Mouse (Mus musculus) embryo, embryonic 11.5 days (tissue): ENCODE results near the gene Adprhl1.

ENCODE experiments used
- DNase-seq: peaks from one replicate; pipeline ENCODE4 v3.0.0-alpha.2; 2012; ENCODE audit warnings: low read depth, low spot score

Adprhl1 gene

DNA sequence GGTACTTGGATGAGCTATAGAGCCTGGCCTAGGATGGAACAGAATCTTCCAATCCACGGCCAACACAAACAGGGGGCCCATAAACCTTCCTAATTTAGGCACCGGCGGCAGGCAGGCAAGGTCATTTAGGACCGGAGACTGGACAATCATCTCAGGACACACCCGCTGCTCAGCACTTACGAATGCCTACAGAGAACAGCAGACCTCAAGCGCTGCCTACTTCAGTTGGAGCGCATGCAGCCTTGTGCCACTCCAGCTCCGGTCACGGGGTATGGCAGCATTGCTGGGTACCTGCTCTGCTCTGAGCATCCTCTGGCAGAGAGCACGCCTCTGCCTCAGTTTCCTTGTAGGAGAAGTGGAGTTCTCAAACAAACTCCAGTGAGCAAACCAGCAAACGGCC lies 24.2 kb downstream of the Adprhl1 start:
- no peak for DNase-seq

GRCm38 (mm10) chr8:13228923-13229610 lies 24.9 kb downstream of the Adprhl1 start:
- DNase-seq = no peak

DNA sequence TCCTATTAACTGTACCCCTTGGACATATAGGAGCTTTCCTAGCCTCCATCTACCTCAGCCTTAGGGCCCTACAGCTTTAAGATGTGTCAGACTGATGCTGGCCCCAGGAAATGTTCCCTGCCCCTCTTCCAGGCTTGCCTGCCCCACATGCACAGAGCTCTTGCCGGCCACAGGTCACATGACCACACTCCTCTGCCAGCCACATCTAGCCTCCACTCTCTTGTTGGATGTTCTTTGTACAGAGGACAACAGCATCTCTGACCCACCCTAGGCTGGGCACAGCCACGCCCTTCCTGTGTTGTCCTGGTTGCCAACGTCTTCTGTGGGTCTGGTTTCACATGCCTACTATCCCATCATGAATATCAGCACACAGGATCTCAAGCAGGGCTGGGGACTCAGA lies 26.8 kb downstream of the Adprhl1 start:
- no peak for DNase-seq

DNA sequence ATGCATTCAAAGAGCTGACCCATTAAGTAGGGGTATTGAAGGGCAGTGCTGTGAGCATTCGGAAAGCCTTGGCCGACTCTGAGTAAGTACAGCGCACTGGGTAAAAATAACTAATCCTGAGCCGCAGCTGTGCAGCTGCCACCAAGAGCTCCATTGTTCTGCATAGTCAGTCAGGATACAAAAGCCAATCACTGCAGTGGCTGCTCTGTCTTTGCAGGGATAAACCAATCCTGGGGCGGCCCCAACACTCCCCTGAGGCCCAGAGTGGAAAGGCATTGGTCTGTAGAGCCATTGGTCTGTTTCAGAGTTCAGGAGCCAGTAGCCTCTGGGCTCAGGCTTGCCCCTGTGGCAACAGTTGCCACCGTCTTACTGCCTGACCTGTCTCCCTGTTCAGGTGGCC lies 27.7 kb downstream of the Adprhl1 start:
- no peak for DNase-seq

DNA sequence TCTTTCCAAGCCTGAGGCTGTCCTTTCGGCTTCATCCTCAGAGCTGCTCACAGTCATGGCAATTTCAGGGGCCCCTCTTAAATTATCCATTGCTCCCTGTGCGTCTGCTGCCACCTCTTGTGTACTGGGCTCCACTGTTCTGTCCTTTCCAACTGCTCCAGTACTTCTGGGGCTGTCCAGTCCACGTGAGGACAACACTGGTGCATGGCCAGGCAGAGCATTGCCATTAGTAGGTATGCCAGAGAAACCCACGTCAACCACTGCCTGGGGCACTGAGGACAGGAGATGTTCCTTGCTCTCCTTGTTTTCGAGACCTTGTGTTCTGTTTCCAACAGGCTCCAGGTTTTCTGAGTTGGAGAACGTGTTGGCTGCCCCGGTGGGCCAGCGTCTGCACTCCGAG lies 29.5 kb downstream of the Adprhl1 start:
- DNase-seq = no peak

- no peak for DNase-seq
These were observed 35.5 kb downstream of the Adprhl1 start for GRCm38 (mm10) chr8:13218441-13218840.

- DNase-seq = no peak
These were observed 36.0 kb downstream of the Adprhl1 start for GRCm38 (mm10) chr8:13217986-13218385.

DNA sequence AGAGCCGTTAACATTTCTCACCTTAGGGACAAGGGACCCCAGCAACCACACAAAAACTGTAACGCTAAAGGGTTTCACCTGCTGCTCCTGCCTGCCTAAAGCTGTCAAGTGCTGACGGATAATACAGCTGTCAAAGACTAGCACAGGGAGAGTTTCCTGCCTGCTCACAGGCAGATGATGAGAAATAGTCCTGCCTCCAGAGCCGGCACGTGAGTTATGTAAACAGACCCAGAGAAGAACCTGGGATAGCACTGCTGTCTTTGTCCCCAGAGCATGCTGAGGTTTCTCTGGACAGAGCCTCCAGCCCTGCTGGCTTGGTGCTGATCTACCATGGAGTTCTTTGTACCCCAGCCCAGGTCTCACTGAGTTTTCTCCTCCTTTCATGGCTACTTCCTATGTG lies 36.9 kb downstream of the Adprhl1 start:
- DNase-seq = no peak

DNA sequence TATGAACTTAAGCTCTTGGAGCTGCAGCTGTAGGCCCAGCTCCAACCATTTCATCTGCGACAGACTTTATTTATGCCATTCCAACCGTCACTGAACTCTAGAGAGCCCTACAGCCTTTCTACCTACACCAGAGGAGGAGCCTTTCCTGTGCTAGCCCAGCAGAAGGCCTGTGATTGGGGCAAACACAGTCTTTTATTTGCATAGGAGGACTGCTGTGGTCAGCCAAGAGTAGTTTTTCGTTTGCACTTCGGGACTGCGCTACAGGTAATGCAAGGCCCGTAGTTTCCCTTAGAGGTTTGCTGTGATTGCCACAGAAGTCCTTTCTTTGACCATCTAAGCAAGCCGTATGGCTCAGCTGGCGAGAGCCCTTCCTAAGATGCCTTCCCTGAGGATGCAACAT lies 37.6 kb downstream of the Adprhl1 start:
- no peak for DNase-seq

DNA sequence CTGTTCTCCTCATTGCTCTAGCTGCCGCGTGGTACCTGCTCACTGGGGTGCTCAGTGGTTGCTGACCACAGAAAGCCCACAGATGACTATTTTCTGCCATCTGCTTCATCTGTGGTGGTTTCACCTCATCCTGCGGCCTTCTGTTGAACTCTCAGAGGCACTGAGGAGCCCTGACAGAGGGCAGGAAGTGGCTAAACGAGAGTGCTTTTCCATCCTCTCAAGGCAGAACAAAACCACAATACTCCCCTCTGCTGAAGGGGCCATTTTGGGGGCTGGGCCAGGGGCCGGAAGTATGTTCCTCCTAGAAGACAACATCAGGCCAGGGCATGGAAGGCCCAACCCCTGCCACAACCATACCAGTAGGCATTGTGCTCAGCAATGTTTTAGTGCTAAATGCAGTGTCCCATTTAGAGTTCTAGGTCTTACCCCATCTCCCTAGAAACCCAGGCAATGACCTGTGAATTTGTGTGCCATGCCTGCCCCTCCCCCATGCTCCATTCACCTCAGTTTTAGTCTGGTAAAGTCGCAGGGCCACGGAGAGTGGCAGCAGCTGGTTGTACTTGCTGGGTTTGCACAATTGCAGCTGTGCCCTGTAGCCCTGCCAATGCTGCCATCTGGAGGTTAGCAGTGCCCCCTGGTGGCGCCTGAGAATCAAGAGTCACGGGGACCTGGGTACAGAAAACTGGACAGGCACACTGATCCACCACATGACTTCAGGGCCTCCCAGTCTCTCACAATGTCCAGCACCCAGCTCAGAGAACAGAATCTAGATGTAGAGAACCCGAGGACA lies 40.3 kb downstream of the Adprhl1 start:
- peak; percentile 73 for DNase-seq

DNA sequence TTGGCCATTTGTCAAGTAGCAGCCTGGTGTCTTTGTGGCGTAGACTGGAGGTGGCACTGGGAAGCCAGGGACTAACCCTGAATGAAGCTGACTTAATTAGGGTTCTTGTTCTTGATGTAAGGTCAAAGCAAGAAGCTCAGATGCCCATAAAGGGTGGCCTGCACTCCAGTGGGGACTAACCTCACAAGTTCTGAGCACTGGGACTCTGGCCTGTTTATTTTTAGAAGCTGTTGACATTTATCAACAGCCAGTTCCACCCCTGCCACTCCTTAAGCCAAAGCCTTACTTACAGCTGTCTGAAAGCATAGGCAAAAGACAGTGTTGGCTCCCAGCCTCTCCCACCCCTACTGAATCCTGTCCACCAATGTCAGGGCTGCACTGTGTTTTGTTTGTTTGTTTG lies 44.2 kb downstream of the Adprhl1 start:
- no peak for DNase-seq

- DNase-seq = no peak
These were observed 45.2 kb downstream of the Adprhl1 start for GRCm38 (mm10) chr8:13208627-13209355.

DNA sequence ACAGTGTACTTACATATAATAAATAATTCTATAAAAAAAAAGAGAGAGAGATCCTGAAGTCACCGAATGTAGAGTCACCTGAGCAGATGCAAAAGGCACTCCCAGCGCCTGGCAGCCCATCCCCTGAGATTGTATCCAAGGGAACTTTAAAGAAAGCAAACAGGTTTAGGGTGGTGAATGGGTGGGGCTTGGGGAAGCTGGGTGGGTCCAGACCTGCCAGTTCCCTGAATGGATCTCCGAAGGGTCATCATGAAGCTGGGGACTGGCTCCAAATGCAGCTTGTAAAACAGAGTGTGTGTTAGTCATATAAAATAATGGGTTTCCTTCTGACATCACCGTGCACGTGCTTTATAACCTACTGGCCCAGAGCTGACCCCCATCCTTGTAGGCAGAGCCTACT lies 47.7 kb downstream of the Adprhl1 start:
- no peak for DNase-seq

DNA sequence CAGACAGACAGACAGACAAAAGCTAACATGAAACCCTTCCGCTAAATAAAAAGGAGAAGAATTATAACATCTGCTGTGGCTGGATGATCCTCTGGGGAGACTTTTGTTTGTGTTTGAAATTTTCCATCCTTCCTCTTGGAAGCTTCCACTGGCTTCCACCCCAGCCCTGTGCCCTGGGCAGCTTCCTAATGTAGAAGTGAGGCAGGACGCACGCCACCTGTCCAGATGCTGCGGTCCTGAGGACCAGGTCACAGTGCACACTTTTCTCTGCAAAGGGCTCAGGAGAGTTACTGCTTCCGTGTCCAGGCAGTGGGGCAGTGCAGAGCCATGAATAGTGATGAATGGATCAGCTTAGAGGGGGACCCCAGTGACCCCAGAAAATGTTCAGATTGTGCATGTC lies 48.7 kb downstream of the Adprhl1 start:
- no peak for DNase-seq

DNA sequence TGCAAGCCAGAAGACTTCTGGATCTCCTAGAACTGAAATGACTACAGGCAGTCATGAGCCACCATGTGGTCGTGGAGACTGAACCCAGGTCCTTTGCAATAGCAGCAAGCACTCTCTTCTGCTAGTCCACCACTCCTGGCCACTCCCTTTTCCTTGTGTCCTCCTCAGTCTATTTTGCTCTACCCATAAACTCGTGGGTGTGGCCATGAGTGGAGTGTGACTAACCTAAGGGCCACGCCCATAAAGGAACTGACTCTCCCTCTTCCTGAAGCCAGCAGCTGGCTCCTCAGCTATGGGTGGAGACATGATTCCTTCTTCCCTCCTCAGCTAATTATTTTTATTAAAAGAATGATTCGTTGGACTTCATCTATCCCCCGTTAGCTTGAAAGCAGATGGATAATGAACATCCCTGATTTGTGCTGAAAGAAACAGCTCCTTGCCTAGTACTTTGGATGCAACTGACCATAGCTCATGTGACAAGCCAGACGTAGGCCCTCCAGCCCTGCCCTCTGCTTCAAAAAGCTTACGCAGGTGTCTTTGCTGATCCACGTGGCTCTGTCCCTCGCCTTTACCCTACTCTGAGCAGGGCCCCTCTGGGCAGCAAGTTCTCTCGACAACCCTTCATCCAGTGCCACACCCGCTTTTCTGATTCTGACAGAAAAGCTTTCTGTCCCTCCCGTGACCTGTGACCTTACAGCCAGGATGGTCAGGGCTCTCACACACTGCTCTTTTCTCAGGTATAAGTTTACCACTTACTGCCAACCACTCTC lies 49.4 kb downstream of the Adprhl1 start:
- no peak for DNase-seq

DNA sequence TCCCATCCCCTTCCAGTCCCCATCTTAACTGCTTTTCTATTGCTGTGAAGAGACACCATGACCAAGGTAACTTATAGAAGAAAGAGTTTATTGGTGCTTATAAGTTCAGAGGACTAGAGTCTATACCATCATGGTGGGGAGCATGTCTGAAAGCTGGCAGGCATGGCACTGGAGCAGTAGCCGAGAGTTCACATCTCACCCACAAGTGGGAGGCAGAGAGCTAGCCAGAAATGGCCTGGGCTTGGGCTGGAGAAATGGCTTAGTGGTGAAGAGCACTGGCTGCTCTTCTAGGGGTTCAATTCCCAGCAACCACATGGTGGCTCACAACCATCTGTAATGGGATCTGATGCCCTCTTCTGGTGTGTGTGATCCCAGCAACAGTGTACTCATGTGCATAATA lies 50.5 kb downstream of the Adprhl1 start:
- DNase-seq = no peak

GRCm38 (mm10) chr8:13202806-13203205 lies 51.2 kb downstream of the Adprhl1 start:
- no peak for DNase-seq

- no peak for DNase-seq
These were observed 51.9 kb downstream of the Adprhl1 start for GRCm38 (mm10) chr8:13202041-13202440.

DNA sequence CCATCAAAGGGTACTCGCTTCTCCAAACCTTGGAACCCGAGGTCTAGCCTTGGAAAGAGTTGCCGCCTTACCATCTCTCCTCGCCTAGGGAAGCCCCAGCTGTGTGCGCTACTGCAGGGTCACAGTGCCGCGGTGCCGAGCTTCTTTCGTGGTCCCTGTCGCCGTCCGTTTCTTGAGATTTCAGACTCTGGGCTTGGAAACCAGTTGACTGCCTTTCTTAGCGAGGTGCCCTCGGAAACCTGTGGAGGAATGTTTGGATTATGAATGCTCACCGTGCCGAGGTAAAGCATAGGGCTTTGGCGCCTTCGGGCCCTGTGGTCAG lies 53.0 kb downstream of the Adprhl1 start:
- no peak for DNase-seq

DNA sequence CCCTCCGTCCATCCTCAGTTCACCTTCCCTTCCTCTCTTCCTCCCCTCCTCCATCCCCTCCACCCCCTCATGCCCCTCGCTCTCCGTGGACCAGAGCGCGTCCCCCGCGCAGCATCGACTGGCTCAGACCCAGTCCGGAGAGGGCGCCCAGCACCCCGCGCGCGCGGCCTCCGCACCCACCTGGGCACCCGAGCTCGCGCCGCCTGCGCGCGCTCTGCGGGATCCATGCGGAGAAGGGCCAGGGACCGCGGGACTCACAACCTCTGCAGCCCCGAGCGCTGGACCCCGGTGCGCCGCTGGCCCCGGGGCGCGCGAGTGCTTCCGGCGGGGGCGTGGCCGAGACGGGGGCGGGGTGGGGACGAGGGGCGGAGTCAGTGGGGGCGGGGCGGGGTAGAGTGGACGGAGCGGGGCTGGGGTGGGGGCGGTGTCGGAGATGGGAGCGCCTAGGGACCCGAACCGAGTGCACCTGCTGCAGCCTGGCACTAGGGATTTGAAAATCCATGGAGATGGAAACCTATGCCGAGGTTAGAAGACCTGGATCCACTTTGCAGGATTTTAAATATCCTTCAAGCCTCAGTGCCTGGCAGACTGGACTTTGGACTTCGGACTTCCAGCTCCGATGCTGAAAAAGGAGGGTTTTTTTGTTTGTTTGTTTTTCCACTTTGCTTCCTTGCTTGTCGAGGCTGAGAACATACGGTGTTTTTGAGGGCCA lies 53.5 kb downstream of the Adprhl1 start, which contains the start of gene Grtp1:
Gene Grtp1 (minus strand): TSS at position 320 of the 712 bp plus-strand sequence.
- no peak for DNase-seq

- DNase-seq = no peak
These were observed 54.4 kb downstream of the Adprhl1 start for GRCm38 (mm10) chr8:13199385-13200061.
